Mouse (Mus musculus) testis, adult 2 months (tissue): Measurements from ENCODE around the gene Sh3pxd2a. TPM values are rescaled to one million over a fixed set of nuclear protein-coding genes. Genes with fewer than 3 reads are reported as not detected.
A peak's percentile ranks its signal among the peaks of the same experiment; 100 is the strongest.

Experiments
- H3K27ac ChIP-seq: fragments of 200-500 bp; 2 replicates; pipeline ENCODE4 v1.5.1; 2012; ENCODE audit warnings: low read depth, low read length; ENCODE audit not compliant: control insufficient read depth, insufficient read depth
- H3K27me3 ChIP-seq: fragments of 200-500 bp; 2 replicates; pipeline ENCODE4 v1.6.1; 2012; ENCODE audit warnings: mild to moderate bottlenecking, low read length, moderate library complexity; ENCODE audit not compliant: control insufficient read depth, insufficient read depth
- H3K36me3 ChIP-seq: fragments of 200-500 bp; 2 replicates; pipeline ENCODE4 v1.6.1; 2012; ENCODE audit warnings: mild to moderate bottlenecking, low read length; ENCODE audit not compliant: control insufficient read depth, insufficient read depth
- H3K4me1 ChIP-seq: fragments of 200-500 bp; 2 replicates; pipeline ENCODE4 v1.6.1; 2012; ENCODE audit warnings: low read length; ENCODE audit not compliant: control insufficient read depth, insufficient read depth
- H3K4me3 ChIP-seq: fragments of 200-500 bp; 2 replicates; pipeline ENCODE4 v1.5.1; 2012; ENCODE audit warnings: low read depth, mild to moderate bottlenecking, low read length, moderate library complexity, mixed read lengths; ENCODE audit not compliant: control insufficient read depth
- CTCF ChIP-seq: fragments of 200-500 bp; IDR thresholded peaks from 2 replicates; pipeline ENCODE4 v1.5.1; 2012; ENCODE audit warnings: low read depth, mild to moderate bottlenecking, inconsistent platforms, low read length, moderate library complexity; ENCODE audit not compliant: control insufficient read depth, insufficient read depth, insufficient replicate concordance
- POLR2A ChIP-seq: fragments of 200-500 bp; IDR thresholded peaks from 2 replicates; pipeline ENCODE4 v1.6.1; 2012; ENCODE audit warnings: low read depth, mild to moderate bottlenecking, inconsistent platforms, low read length, moderate library complexity; ENCODE audit not compliant: control insufficient read depth
- polyA plus RNA-seq: library from polyadenylated mRNA; depleted of rRNA; stranded (reverse); fragments of >200 nt; gene quantifications from 2 replicates; pipeline ENCODE4 v1.2.3, GENCODE M21; 2012

Sh3pxd2a gene
- polyA plus RNA-seq, 1 experiment, result 1.2 TPM

GRCm38 (mm10) chr19:47267066-47267465 lies 197.1 kb downstream of the Sh3pxd2a start:
- no peaks in the 10 kb centered on the region for H3K36me3 ChIP-seq
- no peak overlapping the region for H3K4me3 ChIP-seq
- H3K27ac ChIP-seq, result no peak overlapping the region
- no peaks in the 10 kb centered on the region for H3K27me3 ChIP-seq
- H3K4me1 ChIP-seq, result no peaks in the 10 kb centered on the region
- TF ChIP-seq CTCF (no peak), POLR2A (no peak)

- Histone ChIP-seq H3K4me1 (no peaks in the 10 kb centered on the region), H3K4me3 (no peak overlapping the region), H3K36me3 (no peaks in the 10 kb centered on the region), H3K27ac (no peak overlapping the region), H3K27me3 (no peaks in the 10 kb centered on the region)
- TF ChIP-seq POLR2A (no peak), CTCF (no peak)
Measured at GRCm38 (mm10) chr19:47266070-47266801, 198.0 kb downstream of the Sh3pxd2a start.

GRCm38 (mm10) chr19:47264322-47265092 lies 199.7 kb downstream of the Sh3pxd2a start:
- Histone ChIP-seq H3K36me3 (no peaks in the 10 kb centered on the region), H3K27me3 (no peaks in the 10 kb centered on the region), H3K4me3 (no peak overlapping the region), H3K27ac (no peak overlapping the region), H3K4me1 (no peaks in the 10 kb centered on the region)
- TF ChIP-seq POLR2A (no peak), CTCF (peak; percentile 83; the same call in 1 of the 2 replicates)

- TF ChIP-seq POLR2A, result no peak
- TF ChIP-seq CTCF, result no peak
Measured at GRCm38 (mm10) chr19:47263621-47264020, 200.6 kb downstream of the Sh3pxd2a start.

GRCm38 (mm10) chr19:47261196-47261595 lies 203.0 kb downstream of the Sh3pxd2a start:
- Histone ChIP-seq H3K4me1 (no peaks in the 10 kb centered on the region), H3K4me3 (no peak overlapping the region), H3K27me3 (no peaks in the 10 kb centered on the region), H3K36me3 (no peaks in the 10 kb centered on the region), H3K27ac (no peak overlapping the region)
- TF ChIP-seq POLR2A (no peak), CTCF (no peak)

More at GRCm38 (mm10) chr19:47263621-47264020, 200.6 kb downstream of the Sh3pxd2a start:
- no peaks in the 10 kb centered on the region for H3K27me3 ChIP-seq
- no peak overlapping the region for H3K27ac ChIP-seq
- H3K36me3 ChIP-seq, result no peaks in the 10 kb centered on the region
- H3K4me3 ChIP-seq, result no peak overlapping the region
- H3K4me1 ChIP-seq, result no peaks in the 10 kb centered on the region

- Histone ChIP-seq H3K36me3 (no peaks in the 10 kb centered on the region), H3K27me3 (no peaks in the 10 kb centered on the region), H3K4me3 (no peak overlapping the region), H3K4me1 (no peaks in the 10 kb centered on the region), H3K27ac (no peak overlapping the region)
- peak; percentile 68; the same call in 1 of the 2 replicates for TF ChIP-seq CTCF
- no peak for TF ChIP-seq POLR2A
Measured at GRCm38 (mm10) chr19:47259581-47259980, 204.6 kb downstream of the Sh3pxd2a start.

GRCm38 (mm10) chr19:47255919-47256318 lies 208.3 kb downstream of the Sh3pxd2a start:
- Histone ChIP-seq H3K27ac (no peak overlapping the region), H3K4me1 (peaks cover 7% of the 10 kb centered on the region), H3K36me3 (no peaks in the 10 kb centered on the region), H3K27me3 (no peaks in the 10 kb centered on the region), H3K4me3 (no peak overlapping the region)
- TF ChIP-seq CTCF (no peak), POLR2A (no peak)
